Mouse (Mus musculus): ENCODE measurements around the gene Plekha5. TPM values are rescaled to one million over a fixed set of nuclear protein-coding genes. Genes with fewer than 3 reads are reported as not detected.
A peak's percentile ranks its signal among the peaks of the same experiment; 100 is the strongest.

Gene Plekha5
- polyA plus RNA-seq, 1 experiment from 2014 or later, result 45.4 TPM

- 95% methylated on average over 8 of the region's 8 CpGs for WGBS
- H3K27me3 ChIP-seq (ENCODE audit: insufficient read depth, low read length), result no peaks in the 10 kb centered on the region
- ATAC-seq (ENCODE audit: low FRiP score, low TSS enrichment), result no peak
- no peak overlapping the region for H3K27ac ChIP-seq (ENCODE audit: low read length)
- no peak overlapping the region for H3K9ac ChIP-seq (replicated peaks; ENCODE audit: low read length)
- H3K4me3 ChIP-seq (ENCODE audit: low read length), result no peak overlapping the region
- no peak overlapping the region for H3K4me2 ChIP-seq (replicated peaks; ENCODE audit: low read depth, low read length)
- no peaks in the 10 kb centered on the region for H3K9me3 ChIP-seq (ENCODE audit: low read length)
- H3K36me3 ChIP-seq (ENCODE audit: insufficient read depth, low read length), result peaks cover 2% of the 10 kb centered on the region; the same call in 1 of the 2 replicates
- H3K4me1 ChIP-seq (ENCODE audit: insufficient read depth, low read length), result peaks cover 12% of the 10 kb centered on the region; the same call in 1 of the 2 replicates
Measured at GRCm38 (mm10) chr6:140452736-140453135, 28.9 kb downstream of the Plekha5 start.

GRCm38 (mm10) chr6:140453454-140453853 is 29.6 kb downstream of the Plekha5 start:
- Histone ChIP-seq H3K27me3 (ENCODE audit: insufficient read depth, low read length) (no peaks in the 10 kb centered on the region), H3K4me1 (ENCODE audit: insufficient read depth, low read length) (peaks cover 12% of the 10 kb centered on the region; the same call in 1 of the 2 replicates), H3K9me3 (ENCODE audit: low read length) (no peaks in the 10 kb centered on the region), H3K27ac (ENCODE audit: low read length) (no peak overlapping the region), H3K36me3 (ENCODE audit: insufficient read depth, low read length) (peaks cover 2% of the 10 kb centered on the region; the same call in 1 of the 2 replicates), H3K4me3 (ENCODE audit: low read length) (no peak overlapping the region), H3K4me2 (replicated peaks; ENCODE audit: low read depth, low read length) (no peak overlapping the region), H3K9ac (replicated peaks; ENCODE audit: low read length) (no peak overlapping the region)
- 91% methylated on average over 5 of the region's 5 CpGs for WGBS
- no peak for ATAC-seq (ENCODE audit: low FRiP score, low TSS enrichment)

DNA sequence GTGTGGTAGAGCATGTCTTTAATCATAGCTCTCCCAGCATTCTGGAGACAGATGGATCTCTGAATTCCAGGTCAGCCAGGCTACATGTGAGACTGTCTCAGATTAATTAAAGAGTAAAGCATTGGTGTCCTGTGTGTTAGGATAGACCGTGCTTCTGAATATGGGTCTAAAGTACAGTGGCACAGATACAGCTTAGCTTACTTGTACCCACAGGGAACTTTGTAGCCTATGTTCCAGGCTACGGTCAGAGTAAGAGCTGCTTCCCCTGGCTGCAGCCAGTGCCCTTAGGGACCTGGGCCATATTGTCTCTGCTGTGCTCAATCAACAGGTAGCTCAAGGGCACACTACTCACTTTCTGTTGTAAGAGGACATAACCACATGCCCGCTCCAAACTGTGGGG is 30.5 kb downstream of the Plekha5 start:
- Histone ChIP-seq H3K36me3 (ENCODE audit: insufficient read depth, low read length) (peaks cover 2% of the 10 kb centered on the region; the same call in 1 of the 2 replicates), H3K4me3 (ENCODE audit: low read length) (no peak overlapping the region), H3K9me3 (ENCODE audit: low read length) (no peaks in the 10 kb centered on the region), H3K9ac (replicated peaks; ENCODE audit: low read length) (no peak overlapping the region), H3K27ac (ENCODE audit: low read length) (no peak overlapping the region), H3K4me2 (replicated peaks; ENCODE audit: low read depth, low read length) (no peak overlapping the region), H3K4me1 (ENCODE audit: insufficient read depth, low read length) (peaks cover 12% of the 10 kb centered on the region; the same call in 1 of the 2 replicates), H3K27me3 (ENCODE audit: insufficient read depth, low read length) (no peaks in the 10 kb centered on the region)
- 89% methylated on average over 3 of the region's 3 CpGs for WGBS
- ATAC-seq (ENCODE audit: low FRiP score, low TSS enrichment), result no peak; the same call in 1 of the 2 replicates

GRCm38 (mm10) chr6:140455851-140456250 is 32.0 kb downstream of the Plekha5 start:
- Histone ChIP-seq H3K36me3 (ENCODE audit: insufficient read depth, low read length) (no peaks in the 10 kb centered on the region), H3K9ac (replicated peaks; ENCODE audit: low read length) (no peak overlapping the region), H3K27me3 (ENCODE audit: insufficient read depth, low read length) (no peaks in the 10 kb centered on the region), H3K4me2 (replicated peaks; ENCODE audit: low read depth, low read length) (no peak overlapping the region), H3K4me1 (ENCODE audit: insufficient read depth, low read length) (peaks cover 17% of the 10 kb centered on the region), H3K9me3 (ENCODE audit: low read length) (no peaks in the 10 kb centered on the region), H3K4me3 (ENCODE audit: low read length) (no peak overlapping the region), H3K27ac (ENCODE audit: low read length) (no peak overlapping the region)
- ATAC-seq (ENCODE audit: low FRiP score, low TSS enrichment), result no peak
- 66% methylated on average over 3 of the region's 3 CpGs for WGBS

- H3K4me3 ChIP-seq (ENCODE audit: low read length), result no peak overlapping the region
- 80% methylated on average over 15 of the region's 15 CpGs for WGBS
- ATAC-seq (ENCODE audit: low FRiP score, low TSS enrichment), result no peak
Measured at GRCm38 (mm10) chr6:140456393-140457163, 32.7 kb downstream of the Plekha5 start.

GRCm38 (mm10) chr6:140460398-140460797 is 36.5 kb downstream of the Plekha5 start:
- no peak overlapping the region for H3K4me3 ChIP-seq (ENCODE audit: low read length)
- 38% methylated on average over 7 of the region's 7 CpGs for WGBS
- no peak overlapping the region for H3K9ac ChIP-seq (replicated peaks; ENCODE audit: low read length)

More at GRCm38 (mm10) chr6:140456393-140457163, 32.7 kb downstream of the Plekha5 start:
- Histone ChIP-seq H3K27me3 (ENCODE audit: insufficient read depth, low read length) (no peaks in the 10 kb centered on the region), H3K4me2 (replicated peaks; ENCODE audit: low read depth, low read length) (no peak overlapping the region), H3K4me1 (ENCODE audit: insufficient read depth, low read length) (peaks cover 21% of the 10 kb centered on the region; the same call in 1 of the 2 replicates), H3K9ac (replicated peaks; ENCODE audit: low read length) (no peak overlapping the region), H3K36me3 (ENCODE audit: insufficient read depth, low read length) (no peaks in the 10 kb centered on the region), H3K9me3 (ENCODE audit: low read length) (no peaks in the 10 kb centered on the region), H3K27ac (ENCODE audit: low read length) (no peak overlapping the region)

GRCm38 (mm10) chr6:140464818-140465217 is 41.0 kb downstream of the Plekha5 start:
- H3K9me3 ChIP-seq (ENCODE audit: low read length), result no peaks in the 10 kb centered on the region
- no peak for ATAC-seq (ENCODE audit: low FRiP score, low TSS enrichment)
- WGBS, result 90% methylated on average over 6 of the region's 6 CpGs
- H3K27me3 ChIP-seq (ENCODE audit: insufficient read depth, low read length), result no peaks in the 10 kb centered on the region
- peaks cover 28% of the 10 kb centered on the region for H3K4me1 ChIP-seq (ENCODE audit: insufficient read depth, low read length)
- H3K4me2 ChIP-seq (replicated peaks; ENCODE audit: low read depth, low read length), result no peak overlapping the region
- no peak overlapping the region for H3K9ac ChIP-seq (replicated peaks; ENCODE audit: low read length)
- H3K27ac ChIP-seq (ENCODE audit: low read length), result no peak overlapping the region
- no peak overlapping the region for H3K4me3 ChIP-seq (ENCODE audit: low read length)
- no peaks in the 10 kb centered on the region for H3K36me3 ChIP-seq (ENCODE audit: insufficient read depth, low read length)

More at GRCm38 (mm10) chr6:140460398-140460797, 36.5 kb downstream of the Plekha5 start:
- Histone ChIP-seq H3K27ac (ENCODE audit: low read length) (0 out of 2 replicates have a peak overlapping the region, but pooled peaks have one; percentile 18), H3K27me3 (ENCODE audit: insufficient read depth, low read length) (no peaks in the 10 kb centered on the region), H3K4me2 (replicated peaks; ENCODE audit: low read depth, low read length) (no peak overlapping the region), H3K4me1 (ENCODE audit: insufficient read depth, low read length) (peaks cover 21% of the 10 kb centered on the region), H3K9me3 (ENCODE audit: low read length) (no peaks in the 10 kb centered on the region), H3K36me3 (ENCODE audit: insufficient read depth, low read length) (no peaks in the 10 kb centered on the region)
- ATAC-seq (ENCODE audit: low FRiP score, low TSS enrichment), result peak; percentile 74

DNA sequence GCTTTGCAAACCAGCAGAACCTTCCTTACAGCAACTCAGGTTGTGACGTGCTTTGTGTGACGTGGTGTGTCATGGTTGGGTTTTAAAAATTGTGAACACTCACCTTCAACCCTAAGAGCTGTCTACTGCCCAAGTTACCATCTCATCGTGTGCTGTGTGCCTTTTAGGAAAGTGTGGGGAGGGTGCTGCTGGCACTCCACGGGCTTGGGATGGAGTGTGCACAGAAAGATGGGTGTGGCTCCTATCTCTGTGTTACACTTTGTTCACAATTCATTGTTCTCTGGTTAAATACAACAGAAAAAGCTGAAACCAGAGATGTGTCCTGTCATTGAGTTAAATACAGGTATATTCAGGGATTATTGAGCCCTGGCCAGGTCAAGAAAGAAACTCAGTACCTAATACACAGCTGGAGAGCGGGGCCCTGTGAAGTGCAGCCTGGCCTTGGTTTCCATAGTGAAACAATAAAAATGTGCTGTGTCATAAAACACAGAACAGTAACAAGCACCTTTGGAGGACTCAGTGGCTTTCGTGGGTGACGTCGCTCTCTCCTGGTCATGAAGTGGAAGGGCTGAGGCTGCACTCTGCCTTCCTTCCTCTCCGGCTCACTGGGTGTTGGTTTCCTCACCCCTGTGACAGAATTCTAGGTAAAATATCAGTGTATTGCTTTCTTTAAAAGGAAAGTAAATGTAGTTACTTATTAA is 42.2 kb downstream of the Plekha5 start:
- Histone ChIP-seq H3K36me3 (ENCODE audit: insufficient read depth, low read length) (peaks cover 2% of the 10 kb centered on the region; the same call in 1 of the 2 replicates), H3K4me2 (replicated peaks; ENCODE audit: low read depth, low read length) (no peak overlapping the region), H3K27me3 (ENCODE audit: insufficient read depth, low read length) (no peaks in the 10 kb centered on the region), H3K4me1 (ENCODE audit: insufficient read depth, low read length) (peaks cover 18% of the 10 kb centered on the region), H3K9ac (replicated peaks; ENCODE audit: low read length) (no peak overlapping the region), H3K4me3 (ENCODE audit: low read length) (no peak overlapping the region), H3K27ac (ENCODE audit: low read length) (no peak overlapping the region; the same call in 1 of the 2 replicates), H3K9me3 (ENCODE audit: low read length) (no peaks in the 10 kb centered on the region)
- 69% methylated on average over 9 of the region's 9 CpGs for WGBS
- ATAC-seq (ENCODE audit: low FRiP score, low TSS enrichment), result peak; percentile 84

GRCm38 (mm10) chr6:140466841-140467240 is 43.0 kb downstream of the Plekha5 start:
- no peak overlapping the region for H3K4me3 ChIP-seq (ENCODE audit: low read length)
- peaks cover 3% of the 10 kb centered on the region; the same call in 1 of the 2 replicates for H3K36me3 ChIP-seq (ENCODE audit: insufficient read depth, low read length)
- H3K4me2 ChIP-seq (replicated peaks; ENCODE audit: low read depth, low read length), result no peak overlapping the region
- peak; percentile 50; the same call in 1 of the 2 replicates for ATAC-seq (ENCODE audit: low FRiP score, low TSS enrichment)
- no peaks in the 10 kb centered on the region for H3K27me3 ChIP-seq (ENCODE audit: insufficient read depth, low read length)
- no peak overlapping the region for H3K27ac ChIP-seq (ENCODE audit: low read length)
- 48% methylated on average over 6 of the region's 6 CpGs for WGBS
- H3K9me3 ChIP-seq (ENCODE audit: low read length), result no peaks in the 10 kb centered on the region
- peaks cover 14% of the 10 kb centered on the region for H3K4me1 ChIP-seq (ENCODE audit: insufficient read depth, low read length)
- no peak overlapping the region for H3K9ac ChIP-seq (replicated peaks; ENCODE audit: low read length)

All from kidney, embryonic 16.5 days (tissue).